Mouse (Mus musculus) E14TG2a.4 (cell line): Measurements from ENCODE around the gene Hspa2.

Experiments used
- CTCF ChIP-seq: conservative IDR thresholded peaks from 2 replicates; pipeline ENCODE4 v1.5.1; 2014; ENCODE audit warnings: low read length
- NANOG ChIP-seq: IDR thresholded peaks from 2 replicates; pipeline ENCODE4 v1.6.1; 2014; ENCODE audit warnings: borderline replicate concordance, low read length, mixed read lengths
- POU5F1 ChIP-seq: IDR thresholded peaks from 2 replicates; pipeline ENCODE4 v1.6.1; 2014; ENCODE audit warnings: low read length, borderline replicate concordance

DNA sequence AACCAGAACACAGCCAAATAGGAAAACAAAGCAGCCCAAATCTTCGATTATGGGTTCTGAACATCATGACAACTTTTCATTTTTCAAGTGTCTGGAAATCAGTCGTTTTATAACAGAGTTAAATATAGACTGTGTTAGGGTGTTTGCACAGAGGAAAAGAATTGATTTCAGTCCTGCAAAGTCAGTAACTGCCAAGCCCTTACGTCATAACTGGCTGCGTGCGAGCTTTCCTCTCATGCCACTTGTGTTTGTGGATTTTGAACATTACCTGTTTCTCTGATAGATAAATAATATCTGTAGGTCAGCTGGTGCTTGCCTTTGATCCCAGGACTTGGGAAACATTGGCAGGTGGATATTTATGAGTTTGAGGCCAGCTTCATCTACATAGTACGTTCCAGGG, 27.5 kb downstream of the Hspa2 start:
- TF ChIP-seq CTCF, result no peak
- no peak for TF ChIP-seq NANOG
- no peak for TF ChIP-seq POU5F1
